9 mouse cellular contexts compared by ENCODE assay signal in genomic region chr10:79853392-79853791, GRCm38 (mm10). TPM values are rescaled to one million over a fixed set of nuclear protein-coding genes. Genes with fewer than 3 reads are reported as not detected.
DNase-seq lines count a peak whose midpoint lies in the region; ATAC-seq lines count a peak whose summit lies in the region.
"Had no signal": no experiment of that assay in that cellular context is flagged by ENCODE, and none has a peak within 500 bp of the region (broad histone marks: within the 10 kb centered on the region; RNA-seq: fewer than 3 reads in every experiment).

No protein-coding gene starts in this region.

- H3K27me3 ChIP-seq in forebrain, embryonic 16.5 days (replicated peaks; ENCODE audit: control insufficient read depth, insufficient read depth, low read length) = no peaks in the 10 kb centered on the region
- H3K27me3 ChIP-seq in lung, embryonic 15.5 days = no peaks in the 10 kb centered on the region

- intact Hi-C loops in heart, postnatal 25 days (cut with DNase I) = loop anchor here (10.0 kb wide), 1 partner anchor 291 kb away; the partner anchor contains the start of genes Cbarp and Midn

- ATAC-seq in forebrain, embryonic 16.5 days = peak; percentile 16
- ATAC-seq in lung, embryonic 15.5 days (ENCODE audit: borderline replicate concordance, extremely low read depth, low FRiP score, low TSS enrichment) = peak; percentile 79

- no peaks in the 10 kb centered on the region for H3K36me3 ChIP-seq in forebrain, embryonic 16.5 days (ENCODE audit: control insufficient read depth, insufficient read depth)
- 0 out of 2 replicates have a peak, but pooled peaks cover 8% of the 10 kb centered on the region for H3K36me3 ChIP-seq in lung, embryonic 15.5 days

- WGBS in forebrain, embryonic 16.5 days = 0% methylated on average over 14 of the region's 15 CpGs
- WGBS in lung, embryonic 15.5 days = under 1% methylated on average over 15 of the region's 15 CpGs

- H3K27ac ChIP-seq in forebrain, embryonic 16.5 days (ENCODE audit: low read length) = peak overlapping the region; percentile 100
- peak overlapping the region; percentile 100 for H3K27ac ChIP-seq in lung, embryonic 15.5 days

- DNase-seq in ES-CJ7 (ENCODE audit: low read depth, low spot score) = peak; percentile 73
- peak; percentile 76 to 84 for DNase-seq in cerebellum, adult 18-20 months
- peak; percentile 93 for DNase-seq in heart, postnatal 25 days (ENCODE audit: low spot score)
- peak; percentile 84 for DNase-seq in layer of hippocampus, adult 9-11 months
- peak; percentile 89 for DNase-seq in retina, postnatal 7 days (ENCODE audit: low read depth, low spot score)
- DNase-seq in urinary bladder, adult 2 months (ENCODE audit: low spot score) = peak; percentile 95

- H3K4me2 ChIP-seq in forebrain, embryonic 16.5 days (ENCODE audit: low read length) = peak overlapping the region; percentile 89
- peak overlapping the region; percentile 84 for H3K4me2 ChIP-seq in lung, embryonic 15.5 days

- peaks cover 50% of the 10 kb centered on the region for H3K4me1 ChIP-seq in forebrain, embryonic 16.5 days (replicated peaks; ENCODE audit: control insufficient read depth, insufficient read depth, low read length)
- peaks cover 51% of the 10 kb centered on the region for H3K4me1 ChIP-seq in lung, embryonic 15.5 days

- H3K4me3 ChIP-seq in forebrain, embryonic 16.5 days (replicated peaks; ENCODE audit: low read length) = peak overlapping the region; percentile 97
- peak overlapping the region; percentile 72 for H3K4me3 ChIP-seq in lung, embryonic 15.5 days

- H3K9me3 ChIP-seq in forebrain, embryonic 16.5 days (ENCODE audit: control insufficient read depth, low read length) = no peaks in the 10 kb centered on the region
- H3K9me3 ChIP-seq in lung, embryonic 15.5 days = no peaks in the 10 kb centered on the region

- peak overlapping the region; percentile 82 for H3K9ac ChIP-seq in forebrain, embryonic 16.5 days (replicated peaks; ENCODE audit: low read depth, low read length)
- peak overlapping the region; percentile 68 for H3K9ac ChIP-seq in lung, embryonic 15.5 days

RNA-seq across cellular contexts. Expression of gene Ptbp1, which starts 0.8 kb away (rescaled TPM):
- 98.3 and 107 TPM in 2 replicates for polyA plus RNA-seq in forebrain, embryonic 16.5 days (2015; fragmentation: Nextera tagmentation; extraction: Ambion mirVana)
- total RNA-seq in heart, postnatal 25 days (2021) = 10 to 100 TPM; 54.6 to 59.3 TPM
- 367 and 368 TPM in 2 replicates for polyA plus RNA-seq in lung, embryonic 15.5 days (2015; fragmentation: Nextera tagmentation; extraction: Ambion mirVana)
- 140 and 166 TPM in 2 replicates for polyA plus RNA-seq in urinary bladder, adult 2 months (2012; rRNA removed)

RNA-seq across cellular contexts. Expression of gene Prtn3, which starts 20.9 kb away (rescaled TPM):
- 12.4 and 15.3 TPM in 2 replicates for polyA plus RNA-seq in forebrain, embryonic 16.5 days (2015; fragmentation: Nextera tagmentation; extraction: Ambion mirVana)
- under 1 TPM in 1 of 2 experiments, not detected in 1; 0.44 TPM for total RNA-seq in heart, postnatal 25 days (2021)
- 3.7 and 3.8 TPM in 2 replicates for polyA plus RNA-seq in lung, embryonic 15.5 days (2015; fragmentation: Nextera tagmentation; extraction: Ambion mirVana)
- polyA plus RNA-seq in urinary bladder, adult 2 months (2012; rRNA removed) = 0.62 and 1.0 TPM in 2 replicates

RNA-seq across cellular contexts. Expression of gene Plppr3, which starts 21.0 kb away (rescaled TPM):
- 415 and 495 TPM in 2 replicates for polyA plus RNA-seq in forebrain, embryonic 16.5 days (2015; fragmentation: Nextera tagmentation; extraction: Ambion mirVana)
- total RNA-seq in heart, postnatal 25 days (2021) = not detected
- polyA plus RNA-seq in lung, embryonic 15.5 days (2015; fragmentation: Nextera tagmentation; extraction: Ambion mirVana) = 29.1 and 32.4 TPM in 2 replicates
- polyA plus RNA-seq in urinary bladder, adult 2 months (2012; rRNA removed) = 1.8 TPM in 2 replicates

RNA-seq across cellular contexts. Expression of gene Misp, which starts 32.6 kb away (rescaled TPM):
- polyA plus RNA-seq in forebrain, embryonic 16.5 days (2015; fragmentation: Nextera tagmentation; extraction: Ambion mirVana) = 0.48 and 1.2 TPM in 2 replicates
- total RNA-seq in heart, postnatal 25 days (2021) = under 1 TPM; 0.59 to 0.70 TPM
- polyA plus RNA-seq in lung, embryonic 15.5 days (2015; fragmentation: Nextera tagmentation; extraction: Ambion mirVana) = 7.7 and 10.2 TPM in 2 replicates
- 0.66 and 0.92 TPM in 2 replicates for polyA plus RNA-seq in urinary bladder, adult 2 months (2012; rRNA removed)

RNA-seq across cellular contexts. Expression of gene Elane, which starts 32.7 kb away (rescaled TPM):
- not detected in 2 replicates for polyA plus RNA-seq in forebrain, embryonic 16.5 days (2015; fragmentation: Nextera tagmentation; extraction: Ambion mirVana)
- total RNA-seq in heart, postnatal 25 days (2021) = not detected
- polyA plus RNA-seq in lung, embryonic 15.5 days (2015; fragmentation: Nextera tagmentation; extraction: Ambion mirVana) = 0.25 and 0.72 TPM in 2 replicates
- polyA plus RNA-seq in urinary bladder, adult 2 months (2012; rRNA removed) = 0.19 TPM in 1 of 2 replicates, not detected in the other
- polyA plus RNA-seq: large intestine, adult 2 months had no signal

Comparison
In these comparisons a context has a peak if more than half of its experiments do, and no peak if none do; other contexts are left out.
1. Peak in every context shown above with its lines: DNase-seq, ATAC-seq, H3K4me3 ChIP-seq and H3K27ac ChIP-seq.
2. RNA of gene Plppr3, which starts 21.0 kb away (polyA plus RNA-seq): 415 to 495 TPM in forebrain, embryonic 16.5 days; 29.1 to 32.4 TPM in lung, embryonic 15.5 days and 1.8 TPM in urinary bladder, adult 2 months; every median in the first group is over 10 times any median in the second.